Mouse (Mus musculus): Measurements from ENCODE around the gene Actg2. TPM values are rescaled to one million over a fixed set of nuclear protein-coding genes. Genes with fewer than 3 reads are reported as not detected.

Gene Actg2
- polyA plus RNA-seq, 1 experiment from 2014 or later = 9.8 TPM

- Histone ChIP-seq H3K4me2 (ENCODE audit: low read depth, low read length) (no peak overlapping the region), H3K36me3 (ENCODE audit: control insufficient read depth, insufficient read depth) (no peaks in the 10 kb centered on the region), H3K9me3 (replicated peaks; ENCODE audit: control insufficient read depth, low read length) (no peaks in the 10 kb centered on the region), H3K4me1 (ENCODE audit: control insufficient read depth, low read depth, low read length) (no peaks in the 10 kb centered on the region), H3K27me3 (ENCODE audit: control insufficient read depth, insufficient read depth, low read depth, low read length) (no peaks in the 10 kb centered on the region), H3K4me3 (ENCODE audit: low read depth, low read length) (no peak overlapping the region), H3K9ac (ENCODE audit: low read depth, low read length) (no peak overlapping the region), H3K27ac (ENCODE audit: low read length) (no peak overlapping the region)
- no peak for ATAC-seq (ENCODE audit: low read depth)
- WGBS (ENCODE audit: insufficient replicate concordance) = 39% methylated on average over 2 of the region's 2 CpGs
Observed at GRCm38 (mm10) chr6:83532608-83533007, 3.5 kb downstream of the Actg2 start.

DNA sequence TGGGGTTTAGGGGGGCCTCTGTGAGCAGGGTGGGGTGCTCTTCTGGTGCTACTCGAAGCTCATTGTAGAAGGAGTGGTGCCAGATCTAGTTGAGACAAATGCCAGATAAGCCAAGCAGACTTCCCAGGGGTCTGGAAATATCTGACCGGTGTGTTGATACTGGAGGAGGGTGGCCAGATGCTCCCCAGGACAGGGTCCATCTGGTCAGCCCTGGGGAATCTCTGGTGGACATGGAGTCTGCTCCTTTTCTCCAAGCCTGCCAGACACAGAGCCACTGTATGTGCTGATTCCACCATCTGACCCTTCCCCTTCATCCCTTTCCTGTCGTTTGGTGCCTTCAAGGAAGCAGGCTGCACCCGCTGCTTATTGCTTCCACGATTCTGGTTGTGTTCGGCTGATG, 12.9 kb downstream of the Actg2 start:
- H3K9me3 ChIP-seq (replicated peaks; ENCODE audit: control insufficient read depth, low read length) = no peaks in the 10 kb centered on the region
- H3K4me1 ChIP-seq (ENCODE audit: control insufficient read depth, low read depth, low read length) = peaks cover 8% of the 10 kb centered on the region
- no peaks in the 10 kb centered on the region for H3K27me3 ChIP-seq (ENCODE audit: control insufficient read depth, insufficient read depth, low read depth, low read length)
- ATAC-seq (ENCODE audit: low read depth) = no peak
- H3K36me3 ChIP-seq (ENCODE audit: control insufficient read depth, insufficient read depth) = no peaks in the 10 kb centered on the region
- no peak overlapping the region for H3K4me3 ChIP-seq (ENCODE audit: low read depth, low read length)
- no peak overlapping the region for H3K9ac ChIP-seq (ENCODE audit: low read depth, low read length)
- no peak overlapping the region for H3K4me2 ChIP-seq (ENCODE audit: low read depth, low read length)
- no peak overlapping the region for H3K27ac ChIP-seq (ENCODE audit: low read length)
- WGBS (ENCODE audit: insufficient replicate concordance) = 30% methylated on average over 6 of the region's 6 CpGs

DNA sequence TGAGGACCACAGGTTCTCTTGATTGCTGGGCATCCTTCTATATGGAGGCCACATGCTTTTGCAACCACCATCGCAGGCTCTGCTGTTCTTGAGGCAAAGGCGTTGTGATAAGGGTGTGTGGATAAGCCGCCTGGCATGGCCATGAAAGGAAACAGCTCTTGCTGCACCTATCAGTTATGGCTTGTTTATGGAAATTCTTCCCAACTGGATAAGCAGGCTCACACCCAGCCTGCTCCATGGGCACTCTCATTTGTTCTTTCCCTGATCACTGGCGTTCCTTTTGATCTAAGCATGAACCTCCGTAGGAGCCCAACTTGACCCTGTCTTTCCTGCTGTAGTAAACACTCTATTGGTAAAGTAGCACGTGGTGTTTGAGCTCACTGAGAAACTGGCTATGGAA, 14.3 kb downstream of the Actg2 start:
- Histone ChIP-seq H3K4me2 (ENCODE audit: low read depth, low read length) (no peak overlapping the region), H3K36me3 (ENCODE audit: control insufficient read depth, insufficient read depth) (no peaks in the 10 kb centered on the region), H3K9ac (ENCODE audit: low read depth, low read length) (no peak overlapping the region), H3K9me3 (replicated peaks; ENCODE audit: control insufficient read depth, low read length) (no peaks in the 10 kb centered on the region), H3K4me3 (ENCODE audit: low read depth, low read length) (no peak overlapping the region), H3K27me3 (ENCODE audit: control insufficient read depth, insufficient read depth, low read depth, low read length) (no peaks in the 10 kb centered on the region), H3K27ac (ENCODE audit: low read length) (no peak overlapping the region), H3K4me1 (ENCODE audit: control insufficient read depth, low read depth, low read length) (peaks cover 8% of the 10 kb centered on the region)
- ATAC-seq (ENCODE audit: low read depth) = no peak
- 44% methylated on average over 6 of the region's 6 CpGs for WGBS (ENCODE audit: insufficient replicate concordance)

GRCm38 (mm10) chr6:83518637-83519036, 17.4 kb downstream of the Actg2 start:
- no peak for ATAC-seq (ENCODE audit: low read depth)
- no peak overlapping the region for H3K4me3 ChIP-seq (ENCODE audit: low read depth, low read length)
- 41% methylated on average over 3 of the region's 3 CpGs for WGBS (ENCODE audit: insufficient replicate concordance)

GRCm38 (mm10) chr6:83515172-83515571, 20.9 kb downstream of the Actg2 start:
- ATAC-seq (ENCODE audit: low read depth) = no peak
- no peak overlapping the region for H3K27ac ChIP-seq (ENCODE audit: low read length)
- H3K36me3 ChIP-seq (ENCODE audit: control insufficient read depth, insufficient read depth) = no peaks in the 10 kb centered on the region
- no peaks in the 10 kb centered on the region for H3K27me3 ChIP-seq (ENCODE audit: control insufficient read depth, insufficient read depth, low read depth, low read length)
- H3K4me3 ChIP-seq (ENCODE audit: low read depth, low read length) = no peak overlapping the region
- no peak overlapping the region for H3K9ac ChIP-seq (ENCODE audit: low read depth, low read length)
- no peaks in the 10 kb centered on the region for H3K9me3 ChIP-seq (replicated peaks; ENCODE audit: control insufficient read depth, low read length)
- H3K4me1 ChIP-seq (ENCODE audit: control insufficient read depth, low read depth, low read length) = no peaks in the 10 kb centered on the region
- no peak overlapping the region for H3K4me2 ChIP-seq (ENCODE audit: low read depth, low read length)
- 57% methylated on average over 3 of the region's 3 CpGs for WGBS (ENCODE audit: insufficient replicate concordance)

More at GRCm38 (mm10) chr6:83518637-83519036, 17.4 kb downstream of the Actg2 start:
- Histone ChIP-seq H3K36me3 (ENCODE audit: control insufficient read depth, insufficient read depth) (no peaks in the 10 kb centered on the region), H3K4me2 (ENCODE audit: low read depth, low read length) (no peak overlapping the region), H3K27me3 (ENCODE audit: control insufficient read depth, insufficient read depth, low read depth, low read length) (no peaks in the 10 kb centered on the region), H3K27ac (ENCODE audit: low read length) (no peak overlapping the region), H3K4me1 (ENCODE audit: control insufficient read depth, low read depth, low read length) (peaks cover 7% of the 10 kb centered on the region), H3K9ac (ENCODE audit: low read depth, low read length) (no peak overlapping the region), H3K9me3 (replicated peaks; ENCODE audit: control insufficient read depth, low read length) (no peaks in the 10 kb centered on the region)

DNA sequence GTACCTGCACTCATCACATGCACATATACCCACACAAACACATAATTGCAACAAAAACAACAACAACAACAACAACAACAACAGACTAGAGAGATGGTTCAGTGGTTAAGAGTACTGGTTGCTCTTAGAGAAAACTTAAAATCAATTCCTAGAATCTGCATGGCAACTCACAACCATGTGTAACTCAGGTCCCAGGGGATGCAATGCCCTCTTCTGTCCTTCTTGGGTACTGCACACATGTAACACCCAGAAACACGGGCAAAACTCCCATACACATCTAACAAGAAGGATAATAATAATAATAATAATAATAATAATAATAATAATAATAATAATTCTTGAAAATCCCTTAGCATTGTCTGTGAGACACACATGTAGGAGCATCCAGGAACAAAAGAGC, 23.6 kb downstream of the Actg2 start:
- no peaks in the 10 kb centered on the region for H3K36me3 ChIP-seq (ENCODE audit: control insufficient read depth, insufficient read depth)
- no peaks in the 10 kb centered on the region for H3K9me3 ChIP-seq (replicated peaks; ENCODE audit: control insufficient read depth, low read length)
- H3K4me3 ChIP-seq (ENCODE audit: low read depth, low read length) = no peak overlapping the region
- H3K4me1 ChIP-seq (ENCODE audit: control insufficient read depth, low read depth, low read length) = peaks cover 2% of the 10 kb centered on the region
- no peak overlapping the region for H3K9ac ChIP-seq (ENCODE audit: low read depth, low read length)
- H3K4me2 ChIP-seq (ENCODE audit: low read depth, low read length) = no peak overlapping the region
- 0 out of 2 replicates have a peak, but pooled peaks have one; percentile 32 for ATAC-seq (ENCODE audit: low read depth)
- H3K27ac ChIP-seq (ENCODE audit: low read length) = no peak overlapping the region
- WGBS (ENCODE audit: insufficient replicate concordance) = 10% methylated on average over 1 of the region's 1 CpGs
- H3K27me3 ChIP-seq (ENCODE audit: control insufficient read depth, insufficient read depth, low read depth, low read length) = no peaks in the 10 kb centered on the region

DNA sequence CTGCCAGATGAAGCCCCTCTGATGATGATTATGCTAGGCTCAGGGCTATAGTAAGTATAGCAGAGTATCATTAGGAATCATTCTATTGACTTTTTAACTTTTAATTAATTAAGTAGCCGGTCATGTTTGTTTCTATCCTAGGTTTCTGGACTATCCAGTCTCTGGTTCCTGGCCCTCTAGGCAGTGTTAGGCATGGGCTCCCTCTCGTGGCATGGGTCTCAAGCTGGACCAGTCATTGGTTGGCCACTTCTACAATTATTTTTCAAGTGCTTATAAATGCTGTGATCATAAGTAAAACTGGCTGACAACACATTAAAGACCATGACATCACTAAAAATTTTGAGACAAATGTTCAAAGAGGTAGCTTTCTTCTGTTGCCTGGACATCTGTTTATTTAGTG, 25.9 kb downstream of the Actg2 start:
- Histone ChIP-seq H3K27ac (ENCODE audit: low read length) (no peak overlapping the region), H3K9me3 (replicated peaks; ENCODE audit: control insufficient read depth, low read length) (no peaks in the 10 kb centered on the region), H3K4me2 (ENCODE audit: low read depth, low read length) (no peak overlapping the region), H3K4me3 (ENCODE audit: low read depth, low read length) (no peak overlapping the region), H3K4me1 (ENCODE audit: control insufficient read depth, low read depth, low read length) (peaks cover 14% of the 10 kb centered on the region), H3K36me3 (ENCODE audit: control insufficient read depth, insufficient read depth) (no peaks in the 10 kb centered on the region), H3K9ac (ENCODE audit: low read depth, low read length) (no peak overlapping the region), H3K27me3 (ENCODE audit: control insufficient read depth, insufficient read depth, low read depth, low read length) (no peaks in the 10 kb centered on the region)
- no peak for ATAC-seq (ENCODE audit: low read depth)
- 52% methylated on average over 2 of the region's 2 CpGs for WGBS (ENCODE audit: insufficient replicate concordance)

DNA sequence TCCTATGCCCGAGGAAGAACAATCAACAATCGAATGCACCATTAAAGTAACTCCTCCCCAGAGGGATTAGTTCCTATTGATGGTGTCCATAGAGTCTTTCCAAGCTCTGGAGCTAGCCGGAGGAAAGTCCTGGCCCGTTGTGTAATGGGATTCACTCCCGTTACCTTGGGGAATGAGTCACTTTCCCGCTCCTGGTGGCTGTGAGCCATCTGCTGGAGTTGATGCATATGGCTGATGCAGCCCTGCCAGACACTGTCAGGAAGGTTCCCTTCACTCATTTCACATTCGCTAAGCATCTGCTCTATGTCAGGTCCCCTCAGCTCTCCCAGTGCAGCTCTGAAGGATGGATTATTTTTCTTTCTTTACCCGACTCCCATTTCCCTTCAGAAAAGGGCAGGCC, 26.6 kb downstream of the Actg2 start:
- H3K9me3 ChIP-seq (replicated peaks; ENCODE audit: control insufficient read depth, low read length) = no peaks in the 10 kb centered on the region
- no peak for ATAC-seq (ENCODE audit: low read depth)
- no peaks in the 10 kb centered on the region for H3K36me3 ChIP-seq (ENCODE audit: control insufficient read depth, insufficient read depth)
- H3K4me1 ChIP-seq (ENCODE audit: control insufficient read depth, low read depth, low read length) = peaks cover 20% of the 10 kb centered on the region
- H3K27me3 ChIP-seq (ENCODE audit: control insufficient read depth, insufficient read depth, low read depth, low read length) = no peaks in the 10 kb centered on the region
- WGBS (ENCODE audit: insufficient replicate concordance) = 54% methylated on average over 8 of the region's 8 CpGs
- no peak overlapping the region for H3K9ac ChIP-seq (ENCODE audit: low read depth, low read length)
- no peak overlapping the region for H3K27ac ChIP-seq (ENCODE audit: low read length)
- H3K4me2 ChIP-seq (ENCODE audit: low read depth, low read length) = no peak overlapping the region
- H3K4me3 ChIP-seq (ENCODE audit: low read depth, low read length) = no peak overlapping the region

DNA sequence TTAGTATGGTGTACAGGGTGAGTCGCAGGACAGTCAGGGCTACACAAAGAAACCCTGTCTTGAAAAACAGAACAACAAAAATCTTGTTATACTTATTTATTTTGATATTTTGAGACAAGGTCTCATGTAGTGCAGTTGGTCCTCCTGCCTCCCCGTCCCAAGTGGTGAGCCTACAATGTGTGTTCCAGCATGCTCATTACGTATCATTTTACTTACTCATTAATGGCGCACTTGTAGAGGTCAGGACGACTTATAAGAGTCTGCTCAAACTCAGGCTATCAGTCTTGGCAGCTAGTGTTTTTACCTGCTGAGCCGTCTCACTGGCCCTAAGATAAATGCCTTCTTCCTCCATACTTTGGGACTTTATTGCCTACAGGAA, 28.9 kb downstream of the Actg2 start:
- Histone ChIP-seq H3K4me2 (ENCODE audit: low read depth, low read length) (peak overlapping the region; percentile 87), H3K27ac (ENCODE audit: low read length) (peak overlapping the region; percentile 98), H3K9ac (ENCODE audit: low read depth, low read length) (peak overlapping the region; percentile 50), H3K27me3 (ENCODE audit: control insufficient read depth, insufficient read depth, low read depth, low read length) (no peaks in the 10 kb centered on the region), H3K36me3 (ENCODE audit: control insufficient read depth, insufficient read depth) (no peaks in the 10 kb centered on the region), H3K9me3 (replicated peaks; ENCODE audit: control insufficient read depth, low read length) (no peaks in the 10 kb centered on the region), H3K4me1 (ENCODE audit: control insufficient read depth, low read depth, low read length) (peaks cover 20% of the 10 kb centered on the region), H3K4me3 (ENCODE audit: low read depth, low read length) (peak overlapping the region; percentile 81)
- no peak for ATAC-seq (ENCODE audit: low read depth)
- WGBS (ENCODE audit: insufficient replicate concordance) = 16% methylated on average over 6 of the region's 6 CpGs
